Comparison of ENCODE assay signal across 15 mouse cellular contexts in the genomic region with DNA sequence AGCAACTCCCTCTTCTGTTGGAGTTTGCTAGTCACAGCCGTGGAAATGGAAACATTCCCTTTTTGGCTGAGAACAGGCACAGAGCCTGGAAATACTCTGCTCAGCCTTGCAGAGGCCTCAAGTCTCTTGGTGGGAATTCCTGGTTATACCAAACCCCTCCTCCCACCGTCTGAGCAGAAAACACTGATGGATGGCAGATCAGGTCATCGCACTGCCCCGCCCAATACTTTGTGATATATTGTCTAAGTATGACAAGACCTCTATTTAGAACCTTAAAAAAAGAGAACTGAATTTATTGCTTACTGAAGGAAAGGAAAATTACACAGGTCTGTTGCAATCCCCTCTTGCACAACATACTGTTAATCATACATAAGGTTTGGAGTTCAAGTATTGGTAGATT. TPM values are rescaled to one million over a fixed set of nuclear protein-coding genes. Genes with fewer than 3 reads are reported as not detected.
DNase-seq lines count a peak whose midpoint lies in the region; ATAC-seq lines count a peak whose summit lies in the region.
"Had no signal": no experiment of that assay in that cellular context is flagged by ENCODE, and none has a peak within 500 bp of the region (broad histone marks: within the 10 kb centered on the region; RNA-seq: fewer than 3 reads in every experiment).

No protein-coding gene starts in this region.

- no peak overlapping the region for H3K4me3 ChIP-seq in embryonic facial prominence, embryonic 13.5 days
- H3K4me3 ChIP-seq in embryonic facial prominence, embryonic 10.5 days: no peak overlapping the region
- no peak overlapping the region for H3K4me3 ChIP-seq in embryonic facial prominence, embryonic 14.5 days (ENCODE audit: low read depth, low read length)
- H3K4me3 ChIP-seq: gastrocnemius, adult 2 months; heart, embryonic 13.5 days; hindbrain, embryonic 12.5 days; midbrain, embryonic 13.5 days had no signal

- H3K9me3 ChIP-seq in embryonic facial prominence, embryonic 13.5 days: no peaks in the 10 kb centered on the region
- no peaks in the 10 kb centered on the region for H3K9me3 ChIP-seq in embryonic facial prominence, embryonic 10.5 days
- no peaks in the 10 kb centered on the region for H3K9me3 ChIP-seq in embryonic facial prominence, embryonic 14.5 days (ENCODE audit: control insufficient read depth, low read length)
- H3K9me3 ChIP-seq: G1E; heart, embryonic 13.5 days; hindbrain, embryonic 12.5 days; midbrain, embryonic 13.5 days had no signal

- no peak overlapping the region for H3K4me2 ChIP-seq in embryonic facial prominence, embryonic 13.5 days
- no peak overlapping the region for H3K4me2 ChIP-seq in embryonic facial prominence, embryonic 14.5 days (ENCODE audit: low read depth, low read length)
- H3K4me2 ChIP-seq: heart, embryonic 13.5 days; hindbrain, embryonic 12.5 days; midbrain, embryonic 13.5 days had no signal

- H3K27ac ChIP-seq in embryonic facial prominence, embryonic 13.5 days: peak overlapping the region; percentile 12; the same call in 1 of the 2 replicates
- no peak overlapping the region for H3K27ac ChIP-seq in embryonic facial prominence, embryonic 10.5 days (replicated peaks)
- H3K27ac ChIP-seq in embryonic facial prominence, embryonic 14.5 days (replicated peaks; ENCODE audit: low read depth, low read length): no peak overlapping the region
- H3K27ac ChIP-seq: gastrocnemius, adult 2 months; heart, embryonic 13.5 days; hindbrain, embryonic 12.5 days; midbrain, embryonic 13.5 days had no signal

- 62% methylated on average over 4 of the region's 4 CpGs for WGBS in embryonic facial prominence, embryonic 13.5 days
- 75% methylated on average over 4 of the region's 4 CpGs for WGBS in embryonic facial prominence, embryonic 10.5 days
- 55% methylated on average over 4 of the region's 4 CpGs for WGBS in embryonic facial prominence, embryonic 14.5 days

- H3K4me1 ChIP-seq in embryonic facial prominence, embryonic 13.5 days: no peaks in the 10 kb centered on the region
- H3K4me1 ChIP-seq in embryonic facial prominence, embryonic 10.5 days: no peaks in the 10 kb centered on the region
- H3K4me1 ChIP-seq in embryonic facial prominence, embryonic 14.5 days (ENCODE audit: control insufficient read depth, insufficient read depth, low read length): no peaks in the 10 kb centered on the region
- H3K4me1 ChIP-seq: heart, embryonic 13.5 days; hindbrain, embryonic 12.5 days; midbrain, embryonic 13.5 days had no signal

- no peak for ATAC-seq in embryonic facial prominence, embryonic 13.5 days (ENCODE audit: insufficient number of reproducible peaks, insufficient read depth, low FRiP score, low TSS enrichment, low read depth)
- peak; percentile 41; the same call in 1 of the 2 replicates for ATAC-seq in embryonic facial prominence, embryonic 14.5 days (ENCODE audit: low read depth)
- ATAC-seq: midbrain, embryonic 13.5 days had no signal

- no peak for DNase-seq in embryonic facial prominence, embryonic 10.5 days (ENCODE audit: low spot score)
- DNase-seq in 416B (ENCODE audit: low read depth): peak; percentile 43
- DNase-seq in embryonic facial prominence, embryonic 14.5 days (ENCODE audit: low spot score): peak; percentile 73
- DNase-seq in lung, postnatal 25 days (ENCODE audit: low spot score): peak; percentile 27
- DNase-seq in retina, postnatal 1 day: no peak
- DNase-seq in thymus, postnatal 36 days: no peak
- DNase-seq in gastrocnemius, postnatal 4 days (ENCODE audit: low spot score in 2 of 2): no peak
- DNase-seq: gastrocnemius, adult 2 months; kidney, adult 9 months; thymus, adult 18-20 months had no signal

- H3K36me3 ChIP-seq in embryonic facial prominence, embryonic 13.5 days: no peaks in the 10 kb centered on the region
- peaks cover under 1% of the 10 kb centered on the region; the same call in 1 of the 2 replicates for H3K36me3 ChIP-seq in embryonic facial prominence, embryonic 10.5 days (replicated peaks)
- H3K36me3 ChIP-seq in embryonic facial prominence, embryonic 14.5 days (ENCODE audit: control insufficient read depth, insufficient read depth, low read length): no peaks in the 10 kb centered on the region
- H3K36me3 ChIP-seq: heart, embryonic 13.5 days; hindbrain, embryonic 12.5 days; midbrain, embryonic 13.5 days had no signal

- peaks cover 2% of the 10 kb centered on the region; the same call in 1 of the 2 replicates for H3K27me3 ChIP-seq in embryonic facial prominence, embryonic 13.5 days
- H3K27me3 ChIP-seq in embryonic facial prominence, embryonic 10.5 days (replicated peaks; ENCODE audit: low read depth, poor library complexity, severe bottlenecking): no peaks in the 10 kb centered on the region
- no peaks in the 10 kb centered on the region for H3K27me3 ChIP-seq in embryonic facial prominence, embryonic 14.5 days (replicated peaks; ENCODE audit: control insufficient read depth, insufficient read depth, low read length)
- H3K27me3 ChIP-seq: hindbrain, embryonic 12.5 days had no signal

- H3K9ac ChIP-seq in embryonic facial prominence, embryonic 13.5 days: no peak overlapping the region
- H3K9ac ChIP-seq in embryonic facial prominence, embryonic 14.5 days (ENCODE audit: low read depth, low read length): no peak overlapping the region
- H3K9ac ChIP-seq: heart, embryonic 13.5 days; hindbrain, embryonic 12.5 days; midbrain, embryonic 13.5 days had no signal

RNA-seq across cellular contexts. Expression of gene Ttc27, which starts 6.8 kb away (rescaled TPM):
- polyA plus RNA-seq in embryonic facial prominence, embryonic 13.5 days (2015; fragmentation: Nextera tagmentation; extraction: Ambion mirVana): 24.1 and 29.1 TPM in 2 replicates
- 28.8 and 29.1 TPM in 2 replicates for polyA plus RNA-seq in embryonic facial prominence, embryonic 10.5 days (2016; fragmentation: Nextera tagmentation; extraction: Ambion mirVana)
- polyA plus RNA-seq in embryonic facial prominence, embryonic 14.5 days (2014; fragmentation: Nextera tagmentation; extraction: Ambion mirVana): 21.2 and 23.5 TPM in 2 replicates
- 10 to 100 TPM; 11.4 to 13.8 TPM for total RNA-seq in gastrocnemius, postnatal 4 days (2021)

Comparison
In these comparisons a context has a peak if more than half of its experiments do, and no peak if none do; other contexts are left out.
1. DNase-seq: peak in 416B (single experiment), embryonic facial prominence, embryonic 14.5 days (single experiment) and lung, postnatal 25 days (single experiment); none in embryonic facial prominence, embryonic 10.5 days (single experiment), retina, postnatal 1 day (single experiment), thymus, postnatal 36 days (0 of 2) and gastrocnemius, postnatal 4 days (0 of 2).